Mouse (Mus musculus): Measurements from ENCODE around the gene Ccdc152. TPM values are rescaled to one million over a fixed set of nuclear protein-coding genes. Genes with fewer than 3 reads are reported as not detected.
A peak's percentile ranks its signal among the peaks of the same experiment; 100 is the strongest.

Ccdc152 gene
- polyA plus RNA-seq, 1 experiment from 2014 or later, result 0.30 TPM

DNA sequence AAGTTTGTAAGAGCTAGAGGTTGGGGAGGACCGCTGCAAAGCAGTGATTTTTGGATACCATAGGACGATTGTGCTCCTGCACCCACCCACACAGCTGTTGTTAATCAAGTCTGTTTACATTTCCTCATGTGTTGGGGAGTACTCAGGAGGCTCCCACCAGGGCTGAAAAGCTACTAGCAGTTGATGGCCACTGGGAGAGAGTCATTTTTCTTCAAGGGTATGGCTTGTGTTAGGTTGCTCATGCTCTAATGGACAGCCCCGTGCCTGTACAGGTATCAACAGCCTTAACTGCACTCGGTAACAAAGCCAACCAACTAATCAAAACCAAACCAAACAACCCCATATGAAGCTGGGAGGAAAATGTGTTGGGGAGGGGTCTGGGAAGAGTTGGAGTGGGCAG lies 33.8 kb downstream of the Ccdc152 start:
- 50% methylated on average over 4 of the region's 4 CpGs for WGBS
- Histone ChIP-seq H3K27ac (ENCODE audit: low read depth) (no peak overlapping the region), H3K9ac (no peak overlapping the region), H3K36me3 (ENCODE audit: insufficient read depth) (no peaks in the 10 kb centered on the region), H3K4me3 (ENCODE audit: low read depth, low read length) (no peak overlapping the region), H3K27me3 (ENCODE audit: insufficient read depth, low read length) (no peaks in the 10 kb centered on the region), H3K9me3 (ENCODE audit: low read depth, low read length) (no peaks in the 10 kb centered on the region), H3K4me1 (ENCODE audit: insufficient read depth) (0 out of 2 replicates have a peak, but pooled peaks cover 3% of the 10 kb centered on the region), H3K4me2 (no peak overlapping the region)
- DNase-seq (peak; percentile 44), ATAC-seq (ENCODE audit: insufficient read depth) (0 out of 2 replicates have a peak, but pooled peaks have one; percentile 30)
- TF ChIP-seq CTCF (IDR thresholded peaks at IDR 0.05; ENCODE audit: low read depth), result no peak

DNA sequence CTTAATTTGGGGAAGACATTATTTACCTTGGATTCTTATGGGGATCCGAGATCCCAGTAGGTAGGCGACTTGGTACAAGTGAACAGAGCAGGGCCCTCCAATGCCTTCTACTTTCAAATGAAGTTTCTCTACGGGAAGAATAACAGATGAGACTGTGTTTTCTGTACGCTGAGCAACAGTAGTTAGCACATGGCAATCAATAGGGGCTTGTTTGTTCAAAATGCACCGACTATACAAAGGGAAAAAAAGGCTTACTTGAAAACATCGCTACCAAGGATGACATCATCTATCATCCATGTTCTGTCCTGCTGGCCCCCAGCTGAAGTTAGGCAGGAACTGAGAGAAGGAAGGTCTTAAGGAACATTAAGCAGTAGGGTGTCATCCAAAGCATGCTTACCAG lies 35.1 kb downstream of the Ccdc152 start, which contains the start of gene Selenop:
Gene Selenop, plus strand, starts transcription at position 301 of the 400 bp plus-strand sequence.
- Histone ChIP-seq H3K27me3 (ENCODE audit: insufficient read depth, low read length) (no peaks in the 10 kb centered on the region), H3K4me2 (no peak within 1 kb of the TSS), H3K27ac (ENCODE audit: low read depth) (no peak within 1 kb of the TSS), H3K36me3 (ENCODE audit: insufficient read depth) (no peaks in the 10 kb centered on the region), H3K9me3 (ENCODE audit: low read depth, low read length) (no peaks in the 10 kb centered on the region), H3K9ac (no peak within 1 kb of the TSS), H3K4me1 (ENCODE audit: insufficient read depth) (0 out of 2 replicates have a peak, but pooled peaks cover 3% of the 10 kb centered on the region), H3K4me3 (ENCODE audit: low read depth, low read length) (no peak within 1 kb of the TSS)
- no peak for DNase-seq
- ATAC-seq (ENCODE audit: insufficient read depth), result no peak
- TF ChIP-seq CTCF (IDR thresholded peaks at IDR 0.05; ENCODE audit: low read depth), result no peak
- WGBS, result 88% methylated on average over 6 of the region's 6 CpGs

DNA sequence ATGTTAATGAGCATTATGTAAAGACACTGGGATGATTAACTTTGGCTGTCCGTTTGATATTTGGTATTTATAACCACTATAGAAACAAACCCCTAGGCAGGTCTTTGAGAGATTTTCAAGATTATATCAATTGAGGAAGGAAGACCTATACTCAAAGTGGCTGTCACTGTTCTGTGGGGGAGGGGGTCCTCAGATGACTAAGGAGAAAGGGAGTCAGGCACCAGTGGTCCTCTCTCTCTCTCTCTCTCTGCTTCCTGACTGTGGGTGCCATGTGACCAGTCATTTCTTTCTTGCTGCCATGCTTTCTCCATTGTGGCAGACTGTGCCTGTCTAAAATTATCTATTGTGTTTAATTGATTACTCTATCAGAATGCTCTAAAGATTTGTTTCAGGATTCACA lies 38.5 kb downstream of the Ccdc152 start:
- TF ChIP-seq CTCF (IDR thresholded peaks at IDR 0.05; ENCODE audit: low read depth), result no peak
- H3K27ac ChIP-seq (ENCODE audit: low read depth), result no peak overlapping the region
- H3K27me3 ChIP-seq (ENCODE audit: insufficient read depth, low read length), result no peaks in the 10 kb centered on the region
- no peak for ATAC-seq (ENCODE audit: insufficient read depth)
- no peak overlapping the region for H3K9ac ChIP-seq
- WGBS, result 73% methylated on average over 1 of the region's 1 CpGs
- 0 out of 2 replicates have a peak, but pooled peaks cover 3% of the 10 kb centered on the region for H3K4me1 ChIP-seq (ENCODE audit: insufficient read depth)
- no peaks in the 10 kb centered on the region for H3K36me3 ChIP-seq (ENCODE audit: insufficient read depth)
- H3K4me2 ChIP-seq, result no peak overlapping the region
- no peak for DNase-seq
- no peaks in the 10 kb centered on the region for H3K9me3 ChIP-seq (ENCODE audit: low read depth, low read length)
- H3K4me3 ChIP-seq (ENCODE audit: low read depth, low read length), result no peak overlapping the region

DNA sequence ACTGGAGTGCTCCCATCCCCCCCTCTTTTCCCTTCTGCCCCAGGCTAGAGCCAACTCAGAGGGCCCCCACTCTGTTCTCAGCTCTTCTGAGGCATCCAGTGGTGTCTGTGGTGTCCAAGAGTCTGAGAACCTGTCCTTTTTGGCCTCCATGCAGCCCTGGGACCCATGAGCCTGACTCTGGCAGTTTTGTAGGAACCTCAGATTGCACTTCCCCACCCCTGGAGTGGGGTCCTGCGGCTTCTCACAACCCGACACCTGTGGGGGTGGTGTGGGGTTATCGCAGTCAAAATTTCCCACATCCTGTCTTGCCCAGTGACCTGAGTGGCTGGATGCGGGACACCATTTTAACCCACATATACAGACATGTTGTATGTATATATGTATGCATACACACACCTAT lies 39.0 kb downstream of the Ccdc152 start:
- Histone ChIP-seq H3K9ac (no peak overlapping the region), H3K27me3 (ENCODE audit: insufficient read depth, low read length) (no peaks in the 10 kb centered on the region), H3K27ac (ENCODE audit: low read depth) (no peak overlapping the region), H3K4me1 (ENCODE audit: insufficient read depth) (no peaks in the 10 kb centered on the region), H3K9me3 (ENCODE audit: low read depth, low read length) (no peaks in the 10 kb centered on the region), H3K4me2 (no peak overlapping the region), H3K4me3 (ENCODE audit: low read depth, low read length) (no peak overlapping the region), H3K36me3 (ENCODE audit: insufficient read depth) (no peaks in the 10 kb centered on the region)
- no peak for TF ChIP-seq CTCF (IDR thresholded peaks at IDR 0.05; ENCODE audit: low read depth)
- 84% methylated on average over 4 of the region's 4 CpGs for WGBS
- DNase-seq, result no peak
- no peak; the same call in 1 of the 2 replicates for ATAC-seq (ENCODE audit: insufficient read depth)

DNA sequence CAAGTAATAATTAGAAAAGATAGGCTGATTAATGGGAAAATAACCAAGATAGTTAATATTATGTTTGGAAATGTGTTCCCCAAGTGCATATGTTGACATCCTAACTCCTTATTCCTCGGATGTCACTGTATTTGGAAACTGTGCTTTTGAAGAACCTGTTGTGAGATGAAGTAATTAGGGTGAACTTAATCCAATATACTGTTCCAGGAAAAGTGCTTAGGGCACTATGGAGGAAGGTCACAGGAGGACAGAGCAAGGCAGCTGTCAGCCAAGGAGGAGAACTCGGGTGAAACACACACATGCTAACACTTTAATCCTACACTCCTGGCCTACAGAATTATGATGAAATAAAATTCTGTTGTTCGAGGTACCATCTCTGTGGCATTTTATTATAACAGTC lies 40.4 kb downstream of the Ccdc152 start:
- Histone ChIP-seq H3K27ac (ENCODE audit: low read depth) (no peak overlapping the region), H3K9ac (no peak overlapping the region), H3K4me1 (ENCODE audit: insufficient read depth) (no peaks in the 10 kb centered on the region), H3K4me3 (ENCODE audit: low read depth, low read length) (no peak overlapping the region), H3K27me3 (ENCODE audit: insufficient read depth, low read length) (no peaks in the 10 kb centered on the region), H3K36me3 (ENCODE audit: insufficient read depth) (no peaks in the 10 kb centered on the region), H3K4me2 (no peak overlapping the region), H3K9me3 (ENCODE audit: low read depth, low read length) (no peaks in the 10 kb centered on the region)
- DNase-seq, result no peak
- 71% methylated on average over 3 of the region's 3 CpGs for WGBS
- ATAC-seq (ENCODE audit: insufficient read depth), result no peak
- TF ChIP-seq CTCF (IDR thresholded peaks at IDR 0.05; ENCODE audit: low read depth), result no peak

DNA sequence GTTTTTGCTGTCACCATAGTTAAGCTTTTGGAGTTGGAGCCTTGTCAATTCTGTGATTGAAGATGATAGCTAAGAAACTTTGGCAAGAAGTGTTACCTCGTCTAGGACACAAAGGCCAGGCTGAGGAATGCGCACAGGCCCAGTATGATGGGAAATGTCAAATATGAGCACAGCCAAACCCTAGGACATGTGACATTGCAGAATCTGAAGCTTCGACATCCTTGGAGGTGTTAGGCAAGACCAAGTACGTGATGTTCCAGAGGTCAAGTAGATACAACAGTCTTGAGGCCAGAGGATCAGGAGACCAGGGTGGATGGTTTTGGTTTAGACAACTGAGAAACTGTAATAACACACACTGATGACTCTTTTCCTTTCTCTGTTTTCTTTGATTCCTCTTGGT lies 43.0 kb downstream of the Ccdc152 start:
- Histone ChIP-seq H3K27me3 (ENCODE audit: insufficient read depth, low read length) (no peaks in the 10 kb centered on the region), H3K27ac (ENCODE audit: low read depth) (no peak overlapping the region), H3K4me1 (ENCODE audit: insufficient read depth) (no peaks in the 10 kb centered on the region), H3K9ac (no peak overlapping the region), H3K9me3 (ENCODE audit: low read depth, low read length) (no peaks in the 10 kb centered on the region), H3K4me2 (no peak overlapping the region), H3K4me3 (ENCODE audit: low read depth, low read length) (no peak overlapping the region), H3K36me3 (ENCODE audit: insufficient read depth) (no peaks in the 10 kb centered on the region)
- ATAC-seq (ENCODE audit: insufficient read depth) (no peak), DNase-seq (no peak)
- TF ChIP-seq CTCF (IDR thresholded peaks at IDR 0.05; ENCODE audit: low read depth), result no peak
- WGBS, result 69% methylated on average over 4 of the region's 4 CpGs

DNA sequence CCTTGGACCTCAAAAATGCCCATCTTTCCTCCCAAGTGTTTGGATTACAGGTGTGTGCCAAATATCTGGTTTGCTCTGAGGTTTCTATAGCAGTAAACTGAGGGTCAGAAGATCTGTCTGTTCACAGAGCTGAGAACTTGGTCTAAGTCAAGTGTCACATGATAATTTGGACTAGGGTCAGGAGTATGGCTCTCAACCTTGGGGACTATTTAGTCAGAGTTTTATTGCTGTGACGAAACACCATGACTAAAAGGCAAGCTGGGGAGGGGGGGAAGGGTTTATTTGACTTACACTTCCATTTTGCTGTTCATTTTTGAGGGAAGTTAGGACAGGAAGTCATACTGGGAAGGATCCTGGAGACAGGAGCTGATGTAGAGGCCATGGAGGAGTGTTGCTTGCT lies 44.3 kb downstream of the Ccdc152 start:
- Histone ChIP-seq H3K27ac (ENCODE audit: low read depth) (no peak overlapping the region), H3K9ac (no peak overlapping the region), H3K9me3 (ENCODE audit: low read depth, low read length) (no peaks in the 10 kb centered on the region), H3K4me3 (ENCODE audit: low read depth, low read length) (no peak overlapping the region), H3K36me3 (ENCODE audit: insufficient read depth) (no peaks in the 10 kb centered on the region), H3K4me1 (ENCODE audit: insufficient read depth) (no peaks in the 10 kb centered on the region), H3K27me3 (ENCODE audit: insufficient read depth, low read length) (no peaks in the 10 kb centered on the region), H3K4me2 (no peak overlapping the region)
- no peak for DNase-seq
- 73% methylated on average over 1 of the region's 1 CpGs for WGBS
- no peak for TF ChIP-seq CTCF (IDR thresholded peaks at IDR 0.05; ENCODE audit: low read depth)
- no peak for ATAC-seq (ENCODE audit: insufficient read depth)

DNA sequence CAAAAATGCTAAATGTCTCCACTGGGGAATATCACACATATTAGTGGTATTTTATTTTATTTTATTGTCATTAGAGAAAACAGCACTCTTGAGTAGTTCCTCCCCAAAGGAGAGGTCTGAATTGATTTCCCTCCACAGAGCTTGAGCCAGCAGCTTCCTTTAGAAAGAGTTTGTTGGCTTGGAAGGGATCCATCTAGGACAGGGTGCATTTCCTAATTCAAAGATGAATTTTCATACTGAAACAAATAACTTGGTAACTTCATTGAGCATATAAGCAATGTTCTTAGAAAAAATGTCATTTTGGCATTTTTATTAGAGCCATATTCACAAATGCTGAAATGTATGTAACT lies 51.6 kb downstream of the Ccdc152 start:
- H3K4me3 ChIP-seq (ENCODE audit: low read depth, low read length), result no peak overlapping the region
- DNase-seq, result peak; percentile 28
- peaks cover 6% of the 10 kb centered on the region for H3K4me1 ChIP-seq (ENCODE audit: insufficient read depth)
- 0 out of 2 replicates have a peak overlapping the region, but pooled peaks have one; percentile 65 for H3K27ac ChIP-seq (ENCODE audit: low read depth)
- no peak for TF ChIP-seq CTCF (IDR thresholded peaks at IDR 0.05; ENCODE audit: low read depth)
- no peak overlapping the region for H3K4me2 ChIP-seq
- no peak overlapping the region for H3K9ac ChIP-seq
- H3K9me3 ChIP-seq (ENCODE audit: low read depth, low read length), result no peaks in the 10 kb centered on the region
- no peaks in the 10 kb centered on the region for H3K27me3 ChIP-seq (ENCODE audit: insufficient read depth, low read length)
- ATAC-seq (ENCODE audit: insufficient read depth), result no peak
- no peaks in the 10 kb centered on the region for H3K36me3 ChIP-seq (ENCODE audit: insufficient read depth)

All from lung, embryonic 14.5 days (tissue).